24 mouse cellular contexts compared by ENCODE assay signal in the genomic region with DNA sequence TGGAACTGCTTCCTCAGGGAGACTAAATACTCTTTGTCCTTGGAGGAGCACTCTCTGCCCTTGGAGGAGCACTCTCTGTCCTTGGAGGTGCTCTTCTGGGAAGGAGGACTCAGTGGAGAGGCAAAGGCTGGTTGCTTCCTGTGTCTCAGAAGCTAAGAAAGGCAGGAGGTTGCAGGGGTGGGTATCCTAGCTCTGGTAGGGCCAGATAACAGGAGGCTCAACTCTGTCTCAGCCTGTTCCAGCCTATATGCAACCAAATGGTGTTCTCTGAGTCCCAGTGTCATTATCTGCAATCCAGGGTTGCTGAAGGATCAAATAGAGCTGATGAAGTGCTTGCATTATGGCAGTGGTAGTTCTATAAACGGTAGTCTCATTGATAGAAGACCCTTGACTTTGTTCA. TPM values are rescaled to one million over a fixed set of nuclear protein-coding genes. Genes with fewer than 3 reads are reported as not detected.
"Had no signal": no experiment of that assay in that cellular context is flagged by ENCODE, and none has a peak within 500 bp of the region (broad histone marks: within the 10 kb centered on the region; RNA-seq: fewer than 3 reads in every experiment).

No protein-coding gene starts in this region.

- H3K4me2 ChIP-seq: kidney, embryonic 15.5 days; lung, embryonic 15.5 days; midbrain, embryonic 12.5 days; midbrain, embryonic 15.5 days; stomach, embryonic 15.5 days had no signal

- H3K36me3 ChIP-seq: kidney, embryonic 15.5 days; lung, embryonic 15.5 days; midbrain, embryonic 12.5 days; midbrain, embryonic 15.5 days; stomach, embryonic 15.5 days had no signal

- ATAC-seq: midbrain, embryonic 15.5 days had no signal

- H3K27ac ChIP-seq: kidney, embryonic 15.5 days; lung, embryonic 15.5 days; midbrain, embryonic 12.5 days; midbrain, embryonic 15.5 days; stomach, embryonic 15.5 days had no signal

- DNase-seq: kidney, adult 11 months; kidney, adult 8-10 months; kidney, postnatal 10 days; kidney, postnatal 36 days; lung, adult 18-20 months; lung, postnatal 10 days; lung, postnatal 36 days; right cerebral cortex, adult 18-20 months; right cerebral cortex, postnatal 25 days; spleen, adult 18-20 months; thymus, postnatal 25 days had no signal

- H3K4me1 ChIP-seq: midbrain, embryonic 15.5 days; stomach, embryonic 15.5 days had no signal

- H3K4me3 ChIP-seq: kidney, embryonic 15.5 days; lung, embryonic 15.5 days; midbrain, embryonic 12.5 days; midbrain, embryonic 15.5 days; myocyte; stomach, embryonic 15.5 days had no signal

- H3K9ac ChIP-seq: kidney, embryonic 15.5 days; lung, embryonic 15.5 days; midbrain, embryonic 12.5 days; midbrain, embryonic 15.5 days; stomach, embryonic 15.5 days had no signal

- H3K9me3 ChIP-seq: kidney, embryonic 15.5 days; lung, embryonic 15.5 days; midbrain, embryonic 12.5 days; midbrain, embryonic 15.5 days; stomach, embryonic 15.5 days had no signal

- H3K27me3 ChIP-seq: kidney, embryonic 15.5 days; lung, embryonic 15.5 days; midbrain, embryonic 12.5 days; midbrain, embryonic 15.5 days; stomach, embryonic 15.5 days had no signal

RNA-seq across cellular contexts. Expression of a gene that starts 17.8 kb away (rescaled TPM):
- total RNA-seq: layer of hippocampus, postnatal 14 days; left cerebral cortex, adult 18-20 months; left cerebral cortex, postnatal 36 days had no signal
- polyA plus RNA-seq: intestine, embryonic 14.5 days; limb, embryonic 11.5 days; midbrain, embryonic 12.5 days; midbrain, embryonic 15.5 days; myocyte; neural tube, embryonic 11.5 days; neural tube, embryonic 14.5 days; stomach, embryonic 15.5 days had no signal

RNA-seq across cellular contexts. Expression of a gene that starts 25.9 kb away (rescaled TPM):
- polyA plus RNA-seq: myocyte had no signal
